Mouse (Mus musculus): ENCODE data around the gene Hsd11b2. TPM values are rescaled to one million over a fixed set of nuclear protein-coding genes. Genes with fewer than 3 reads are reported as not detected.

Gene Hsd11b2
- polyA plus RNA-seq (2012; rRNA removed; ENCODE audit: low replicate concordance) = 0.89 and 1.1 TPM in 2 replicates

GRCm38 (mm10) chr8:105518436-105519313, at the start of gene Hsd11b2:
Gene Hsd11b2 (plus strand): TSS chr8:105518755.

GRCm38 (mm10) chr8:105471314-105472015, 47.1 kb upstream of the Hsd11b2 start, which contains the start of gene Tppp3:
Gene Tppp3 (minus strand): TSS chr8:105471526.

GRCm38 (mm10) chr8:105496439-105497180, 21.9 kb upstream of the Hsd11b2 start, which contains the start of gene Zdhhc1:
Gene Zdhhc1 (minus strand): TSS chr8:105496902.

GRCm38 (mm10) chr8:105565952-105566702, 47.6 kb downstream of the Hsd11b2 start, which contains the start of gene Atp6v0d1:
Gene Atp6v0d1 (minus strand): TSS chr8:105566047.

Other genes with a start within 250 kb of the Hsd11b2 start
- 5.7 and 7.1 TPM in 2 replicates for gene Hsf4, start 249.0 kb upstream of the Hsd11b2 start, polyA plus RNA-seq (2012; rRNA removed; ENCODE audit: low replicate concordance)
- gene Nol3, start 242.6 kb upstream of the Hsd11b2 start, polyA plus RNA-seq (2012; rRNA removed; ENCODE audit: low replicate concordance) = 10.8 and 11.1 TPM in 2 replicates
- gene 4931428F04Rik, start 228.9 kb upstream of the Hsd11b2 start, polyA plus RNA-seq (2012; rRNA removed; ENCODE audit: low replicate concordance) = 4.1 and 4.6 TPM in 2 replicates
- 12.2 and 13.7 TPM in 2 replicates for gene Exoc3l, start 222.7 kb upstream of the Hsd11b2 start, polyA plus RNA-seq (2012; rRNA removed; ENCODE audit: low replicate concordance)
- gene E2f4, start 221.1 kb upstream of the Hsd11b2 start, polyA plus RNA-seq (2012; rRNA removed; ENCODE audit: low replicate concordance) = 138 and 144 TPM in 2 replicates
- 21.8 and 24.6 TPM in 2 replicates for gene Elmo3, start 213.2 kb upstream of the Hsd11b2 start, polyA plus RNA-seq (2012; rRNA removed; ENCODE audit: low replicate concordance)
- 9.4 and 10.4 TPM in 2 replicates for gene Lrrc29, start 192.5 kb upstream of the Hsd11b2 start, polyA plus RNA-seq (2012; rRNA removed; ENCODE audit: low replicate concordance)
- 90.7 and 97.1 TPM in 2 replicates for gene Tmem208, start 192.4 kb upstream of the Hsd11b2 start, polyA plus RNA-seq (2012; rRNA removed; ENCODE audit: low replicate concordance)
- 32.0 and 32.7 TPM in 2 replicates for gene Fhod1, start 170.8 kb upstream of the Hsd11b2 start, polyA plus RNA-seq (2012; rRNA removed; ENCODE audit: low replicate concordance)
- gene Slc9a5, start 169.9 kb upstream of the Hsd11b2 start, polyA plus RNA-seq (2012; rRNA removed; ENCODE audit: low replicate concordance) = 5.3 TPM in 2 replicates
- gene Plekhg4, start 145.5 kb upstream of the Hsd11b2 start, polyA plus RNA-seq (2012; rRNA removed; ENCODE audit: low replicate concordance) = 0.96 and 1.4 TPM in 2 replicates
- 0.22 and 0.29 TPM in 2 replicates for gene Kctd19, start 105.3 kb upstream of the Hsd11b2 start, polyA plus RNA-seq (2012; rRNA removed; ENCODE audit: low replicate concordance)
- 1.2 and 2.4 TPM in 2 replicates for gene Lrrc36, start 105.2 kb upstream of the Hsd11b2 start, polyA plus RNA-seq (2012; rRNA removed; ENCODE audit: low replicate concordance)
- gene Tppp3, start 47.2 kb upstream of the Hsd11b2 start, polyA plus RNA-seq (2012; rRNA removed; ENCODE audit: low replicate concordance) = 150 and 216 TPM in 2 replicates
- gene Zdhhc1, start 21.9 kb upstream of the Hsd11b2 start, polyA plus RNA-seq (2012; rRNA removed; ENCODE audit: low replicate concordance) = 57.4 and 64.6 TPM in 2 replicates
- gene Atp6v0d1, start 47.3 kb downstream of the Hsd11b2 start, polyA plus RNA-seq (2012; rRNA removed; ENCODE audit: low replicate concordance) = 97.3 and 171 TPM in 2 replicates
- gene Ripor1, start 86.5 kb downstream of the Hsd11b2 start, polyA plus RNA-seq (2012; rRNA removed; ENCODE audit: low replicate concordance) = 27.0 and 36.9 TPM in 2 replicates
- 11.3 and 19.0 TPM in 2 replicates for gene Ctcf, start 117.8 kb downstream of the Hsd11b2 start, polyA plus RNA-seq (2012; rRNA removed; ENCODE audit: low replicate concordance)
- gene Agrp, start 118.6 kb downstream of the Hsd11b2 start, polyA plus RNA-seq (2012; rRNA removed; ENCODE audit: low replicate concordance) = 0.39 TPM in 1 of 2 replicates, not detected in the other
- 13.1 and 40.2 TPM in 2 replicates for gene Carmil2, start 167.5 kb downstream of the Hsd11b2 start, polyA plus RNA-seq (2012; rRNA removed; ENCODE audit: low replicate concordance)
- 55.9 TPM in 2 replicates for gene Acd, start 182.3 kb downstream of the Hsd11b2 start, polyA plus RNA-seq (2012; rRNA removed; ENCODE audit: low replicate concordance)
- gene Pard6a, start 182.4 kb downstream of the Hsd11b2 start, polyA plus RNA-seq (2012; rRNA removed; ENCODE audit: low replicate concordance) = 19.0 and 20.4 TPM in 2 replicates
- gene 4933405L10Rik, start 188.9 kb downstream of the Hsd11b2 start, polyA plus RNA-seq (2012; rRNA removed; ENCODE audit: low replicate concordance) = 0.12 TPM in 1 of 2 replicates, not detected in the other
- gene Enkd1, start 189.5 kb downstream of the Hsd11b2 start, polyA plus RNA-seq (2012; rRNA removed; ENCODE audit: low replicate concordance) = 5.1 and 10.4 TPM in 2 replicates
- 7.4 and 11.3 TPM in 2 replicates for gene Gfod2, start 239.9 kb downstream of the Hsd11b2 start, polyA plus RNA-seq (2012; rRNA removed; ENCODE audit: low replicate concordance)